15 mouse cellular contexts compared by ENCODE assay signal in the genomic region with DNA sequence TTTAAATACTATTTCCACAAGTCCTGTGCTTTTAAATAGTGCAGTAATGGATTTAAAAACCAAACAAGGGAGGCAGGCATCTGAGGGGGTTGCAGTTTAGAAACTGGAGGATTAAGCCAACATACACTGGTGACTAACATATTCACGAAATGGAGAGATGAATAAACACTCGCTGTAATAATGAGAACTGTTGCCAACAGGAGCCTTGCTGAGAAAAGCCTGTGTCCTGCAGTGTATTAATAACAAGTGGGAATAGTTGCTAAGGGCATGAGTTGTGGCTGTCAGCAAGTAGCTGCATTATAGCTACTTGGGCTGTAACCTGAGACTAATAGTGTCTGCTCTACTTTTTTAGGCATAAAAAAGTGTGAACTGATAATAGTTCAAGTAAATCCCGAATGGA.
DNase-seq lines count a peak whose midpoint lies in the region; ATAC-seq and TF ChIP-seq lines count a peak whose summit lies in the region.
"Had no signal": no experiment of that assay in that cellular context is flagged by ENCODE, and none has a peak within 500 bp of the region (broad histone marks: within the 10 kb centered on the region; RNA-seq: fewer than 3 reads in every experiment).

No protein-coding gene starts in this region.

- H3K27ac ChIP-seq in forebrain, embryonic 13.5 days: 0 out of 2 replicates have a peak overlapping the region, but pooled peaks have one; percentile 21
- no peak overlapping the region for H3K27ac ChIP-seq in forebrain, embryonic 10.5 days
- no peak overlapping the region for H3K27ac ChIP-seq in embryonic facial prominence, embryonic 14.5 days (replicated peaks; ENCODE audit: low read depth, low read length)
- H3K27ac ChIP-seq: liver, embryonic 12.5 days had no signal

- no peak overlapping the region for H3K4me2 ChIP-seq in forebrain, embryonic 13.5 days
- no peak overlapping the region for H3K4me2 ChIP-seq in embryonic facial prominence, embryonic 14.5 days (ENCODE audit: low read depth, low read length)
- peak overlapping the region; percentile 68 for H3K4me2 ChIP-seq in myocyte (ENCODE audit: low read depth)
- H3K4me2 ChIP-seq: liver, embryonic 12.5 days had no signal

- H3K79me2 ChIP-seq in myocyte (ENCODE audit: control insufficient read depth, insufficient read depth): no peaks in the 10 kb centered on the region

- WGBS in forebrain, embryonic 13.5 days: 14% methylated on average over 3 of the region's 3 CpGs
- WGBS in forebrain, embryonic 10.5 days: 55% methylated on average over 3 of the region's 3 CpGs
- 43% methylated on average over 3 of the region's 3 CpGs for WGBS in embryonic facial prominence, embryonic 14.5 days

- H3K36me3 ChIP-seq in forebrain, embryonic 13.5 days (ENCODE audit: poor library complexity, severe bottlenecking): no peaks in the 10 kb centered on the region
- H3K36me3 ChIP-seq in forebrain, embryonic 10.5 days (replicated peaks): no peaks in the 10 kb centered on the region
- H3K36me3 ChIP-seq in embryonic facial prominence, embryonic 14.5 days (ENCODE audit: control insufficient read depth, insufficient read depth, low read length): no peaks in the 10 kb centered on the region
- no peaks in the 10 kb centered on the region for H3K36me3 ChIP-seq in myocyte (ENCODE audit: control insufficient read depth, insufficient read depth)
- H3K36me3 ChIP-seq: liver, embryonic 12.5 days had no signal

- peak; percentile 55 for ATAC-seq in forebrain, embryonic 13.5 days
- ATAC-seq in embryonic facial prominence, embryonic 14.5 days (ENCODE audit: low read depth): no peak
- ATAC-seq: CD4-positive, CD25-positive, alpha-beta regulatory T cell, adult 4 months; liver, embryonic 12.5 days had no signal

- H3K27me3 ChIP-seq in forebrain, embryonic 13.5 days: no peaks in the 10 kb centered on the region
- no peaks in the 10 kb centered on the region for H3K27me3 ChIP-seq in forebrain, embryonic 10.5 days (ENCODE audit: poor library complexity, severe bottlenecking)
- no peaks in the 10 kb centered on the region for H3K27me3 ChIP-seq in embryonic facial prominence, embryonic 14.5 days (replicated peaks; ENCODE audit: control insufficient read depth, insufficient read depth, low read length)
- H3K27me3 ChIP-seq in myocyte (ENCODE audit: control insufficient read depth, insufficient read depth, insufficient read length): no peaks in the 10 kb centered on the region
- H3K27me3 ChIP-seq: liver, embryonic 12.5 days had no signal

- no peak overlapping the region for H3K9ac ChIP-seq in forebrain, embryonic 13.5 days
- no peak overlapping the region for H3K9ac ChIP-seq in embryonic facial prominence, embryonic 14.5 days (ENCODE audit: low read depth, low read length)
- H3K9ac ChIP-seq: liver, embryonic 12.5 days had no signal

- TF ChIP-seq POLR2A in myocyte (IDR thresholded peaks at IDR 0.05; ENCODE audit: insufficient read length, low read depth): no peak

- no peak overlapping the region for H3K4me3 ChIP-seq in forebrain, embryonic 13.5 days
- H3K4me3 ChIP-seq in forebrain, embryonic 10.5 days: no peak overlapping the region
- H3K4me3 ChIP-seq in embryonic facial prominence, embryonic 14.5 days (ENCODE audit: low read depth, low read length): no peak overlapping the region
- H3K4me3 ChIP-seq in myocyte: no peak overlapping the region
- H3K4me3 ChIP-seq: liver, embryonic 12.5 days had no signal

- H3K9me3 ChIP-seq in forebrain, embryonic 13.5 days (replicated peaks): no peaks in the 10 kb centered on the region
- no peaks in the 10 kb centered on the region for H3K9me3 ChIP-seq in forebrain, embryonic 10.5 days
- no peaks in the 10 kb centered on the region for H3K9me3 ChIP-seq in embryonic facial prominence, embryonic 14.5 days (ENCODE audit: control insufficient read depth, low read length)
- H3K9me3 ChIP-seq: liver, embryonic 12.5 days had no signal

- H3K4me1 ChIP-seq in forebrain, embryonic 13.5 days: peaks cover 18% of the 10 kb centered on the region
- H3K4me1 ChIP-seq in forebrain, embryonic 10.5 days: peaks cover 17% of the 10 kb centered on the region
- no peaks in the 10 kb centered on the region for H3K4me1 ChIP-seq in embryonic facial prominence, embryonic 14.5 days (ENCODE audit: control insufficient read depth, insufficient read depth, low read length)
- H3K4me1 ChIP-seq: liver, embryonic 12.5 days had no signal

- DNase-seq in forebrain, embryonic 10.5 days (ENCODE audit: extremely low spot score, low spot score): no peak
- peak; percentile 3 for DNase-seq in lung, postnatal 10 days
- no peak for DNase-seq in lung, postnatal 36 days
- peak; percentile 25 for DNase-seq in embryonic facial prominence, embryonic 14.5 days (ENCODE audit: low spot score)
- no peak for DNase-seq in liver
- DNase-seq in kidney, adult 8-10 months: no peak
- DNase-seq: adrenal gland, postnatal 14 days; heart, postnatal 4 days; kidney, adult 2 months; right cerebral cortex, postnatal 14 days; thymus, postnatal 25 days had no signal

- H3ac ChIP-seq in myocyte (ENCODE audit: control insufficient read depth, insufficient read length): no peak overlapping the region

TF ChIP-seq in myocyte, 11 proteins besides CTCF, POLR2A, EP300 and RAD21:
- TF ChIP-seq CEBPB (IDR thresholded peaks at IDR 0.05; ENCODE audit: insufficient read depth, poor library complexity, severe bottlenecking): no peak
- no peak for TF ChIP-seq POLR2AphosphoS2 (IDR thresholded peaks at IDR 0.05; ENCODE audit: insufficient read length, low read depth)
- no peak for TF ChIP-seq MYOG (IDR thresholded peaks at IDR 0.05; ENCODE audit: control insufficient read depth in 1 of 3, insufficient read depth in 1 of 3, insufficient read length in 2 of 3, low read depth in 2 of 3)
- no peak for TF ChIP-seq TCF3 (IDR thresholded peaks at IDR 0.05; ENCODE audit: insufficient read length, low read depth)
- TF ChIP-seq MYOD1 (IDR thresholded peaks at IDR 0.05; ENCODE audit: control insufficient read depth in 1 of 3, insufficient read length in 2 of 3, low read depth in 2 of 3): no peak
- no peak for TF ChIP-seq E2F4 (IDR thresholded peaks at IDR 0.05; ENCODE audit: insufficient read depth)
- TF ChIP-seq USF1 (IDR thresholded peaks at IDR 0.05; ENCODE audit: low read depth): no peak
- TF ChIP-seq TCF12 (IDR thresholded peaks at IDR 0.05; ENCODE audit: insufficient read depth, poor library complexity, severe bottlenecking): no peak
- no peak for TF ChIP-seq REST (IDR thresholded peaks at IDR 0.05; ENCODE audit: insufficient read depth, insufficient read length)
- TF ChIP-seq MAX (IDR thresholded peaks at IDR 0.05; ENCODE audit: low read depth): no peak
- no peak for TF ChIP-seq SRF (IDR thresholded peaks at IDR 0.05; ENCODE audit: control insufficient read depth, insufficient read length, low read depth)
TF ChIP-seq in myocyte: peak in this region for 0.

Comparison
In these comparisons a context has a peak if more than half of its experiments do, and no peak if none do; other contexts are left out.
1. DNase-seq: peak in lung, postnatal 10 days (single experiment) and embryonic facial prominence, embryonic 14.5 days (single experiment); none in forebrain, embryonic 10.5 days (single experiment), lung, postnatal 36 days (single experiment), liver (single experiment) and kidney, adult 8-10 months (0 of 2).